8 mouse cellular contexts compared by ENCODE assay signal in the genomic region with DNA sequence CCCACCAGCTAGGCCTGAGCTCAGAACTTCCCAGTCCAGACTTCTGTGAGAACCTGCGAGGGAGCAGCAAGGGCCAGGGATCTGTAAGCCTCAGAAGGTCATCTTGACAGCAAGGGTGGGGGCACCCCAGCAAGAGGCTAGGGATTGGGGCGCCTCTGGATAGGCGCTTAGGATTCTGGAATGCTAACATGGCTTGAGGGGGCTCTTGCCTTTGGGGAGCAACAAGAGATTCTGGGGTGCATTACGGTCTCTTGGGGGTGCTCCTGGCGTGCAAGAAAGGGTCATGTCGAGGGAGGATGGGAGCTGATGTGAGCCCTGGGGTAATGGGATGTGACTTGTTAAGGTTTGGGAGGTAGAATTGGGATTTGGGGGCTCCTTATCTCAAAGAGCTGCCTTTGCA. TPM values are rescaled to one million over a fixed set of nuclear protein-coding genes. Genes with fewer than 3 reads are reported as not detected.
DNase-seq lines count a peak whose midpoint lies in the region; ATAC-seq and TF ChIP-seq lines count a peak whose summit lies in the region.

No protein-coding gene starts in this region.

- TF ChIP-seq CTCF in cortical plate, adult 2 months (IDR thresholded peaks at IDR 0.05; ENCODE audit: extremely low read depth, insufficient read depth, low read length): no peak
- no peak for TF ChIP-seq CTCF in lung, adult 2 months (IDR thresholded peaks at IDR 0.05; ENCODE audit: insufficient read depth, low read length)

- no peak for DNase-seq in heart, adult 11 months
- DNase-seq in left cerebral cortex, adult 9 months (ENCODE audit: low spot score in 2 of 2): no peak
- DNase-seq in lung, adult 2 months: no peak

- peak overlapping the region; percentile 69 for H3K4me3 ChIP-seq in heart, embryonic 12.5 days
- H3K4me3 ChIP-seq in cortical plate, adult 2 months (ENCODE audit: insufficient read depth, low read length): peak overlapping the region; percentile 58
- peak overlapping the region; percentile 56 for H3K4me3 ChIP-seq in hindbrain, embryonic 12.5 days
- peak overlapping the region; percentile 66 for H3K4me3 ChIP-seq in midbrain, embryonic 12.5 days
- H3K4me3 ChIP-seq in lung, adult 2 months (replicated peaks; ENCODE audit: extremely low read depth, low read depth, low read length): no peak overlapping the region

- peaks cover 26% of the 10 kb centered on the region for H3K4me1 ChIP-seq in heart, embryonic 12.5 days (replicated peaks)
- peaks cover 5% of the 10 kb centered on the region; the same call in 1 of the 2 replicates for H3K4me1 ChIP-seq in cortical plate, adult 2 months (ENCODE audit: control insufficient read depth, insufficient read depth, low read length)
- H3K4me1 ChIP-seq in hindbrain, embryonic 12.5 days: peaks cover 17% of the 10 kb centered on the region
- peaks cover 34% of the 10 kb centered on the region for H3K4me1 ChIP-seq in midbrain, embryonic 12.5 days
- H3K4me1 ChIP-seq in lung, adult 2 months (ENCODE audit: control insufficient read depth, insufficient read depth, low read length): peaks cover 9% of the 10 kb centered on the region

- peak overlapping the region; percentile 94 for H3K4me2 ChIP-seq in heart, embryonic 12.5 days
- H3K4me2 ChIP-seq in hindbrain, embryonic 12.5 days (replicated peaks): peak overlapping the region; percentile 91
- peak overlapping the region; percentile 67 for H3K4me2 ChIP-seq in midbrain, embryonic 12.5 days (replicated peaks)

- TF ChIP-seq POLR2A in cortical plate, adult 2 months (IDR thresholded peaks at IDR 0.05; ENCODE audit: extremely low read depth, insufficient read depth, low read length): no peak
- no peak for TF ChIP-seq POLR2A in lung, adult 2 months (IDR thresholded peaks at IDR 0.05; ENCODE audit: borderline replicate concordance, extremely low read depth, low read depth, low read length)

- no peak overlapping the region for H3K27ac ChIP-seq in heart, embryonic 12.5 days (ENCODE audit: poor library complexity, severe bottlenecking)
- peak overlapping the region; percentile 47 for H3K27ac ChIP-seq in cortical plate, adult 2 months (ENCODE audit: insufficient read depth, low read length)
- H3K27ac ChIP-seq in hindbrain, embryonic 12.5 days: peak overlapping the region; percentile 78
- peak overlapping the region; percentile 58 for H3K27ac ChIP-seq in midbrain, embryonic 12.5 days (replicated peaks)

- H3K9me3 ChIP-seq in heart, embryonic 12.5 days (replicated peaks): peaks cover 6% of the 10 kb centered on the region; the same call in 1 of the 2 replicates
- no peaks in the 10 kb centered on the region for H3K9me3 ChIP-seq in hindbrain, embryonic 12.5 days (replicated peaks)
- peaks cover 5% of the 10 kb centered on the region for H3K9me3 ChIP-seq in midbrain, embryonic 12.5 days

- ATAC-seq in heart, embryonic 12.5 days (ENCODE audit: insufficient number of reproducible peaks, low FRiP score): no peak
- ATAC-seq in hindbrain, embryonic 12.5 days (ENCODE audit: low FRiP score): no peak
- no peak for ATAC-seq in midbrain, embryonic 12.5 days (ENCODE audit: low FRiP score, low read depth)
- no peak for ATAC-seq in erythroid progenitor cell, adult 5-6 weeks (replicated peaks; ENCODE audit: low FRiP score, poor library complexity, severe bottlenecking)

- no peaks in the 10 kb centered on the region for H3K36me3 ChIP-seq in heart, embryonic 12.5 days
- H3K36me3 ChIP-seq in hindbrain, embryonic 12.5 days: no peaks in the 10 kb centered on the region
- no peaks in the 10 kb centered on the region for H3K36me3 ChIP-seq in midbrain, embryonic 12.5 days

- peak overlapping the region; percentile 64; the same call in 1 of the 2 replicates for H3K9ac ChIP-seq in heart, embryonic 12.5 days
- H3K9ac ChIP-seq in hindbrain, embryonic 12.5 days: peak overlapping the region; percentile 73; the same call in 1 of the 2 replicates
- no peak overlapping the region; the same call in 1 of the 2 replicates for H3K9ac ChIP-seq in midbrain, embryonic 12.5 days (replicated peaks)

- 36% methylated on average over 6 of the region's 6 CpGs for WGBS in heart, embryonic 12.5 days
- WGBS in hindbrain, embryonic 12.5 days: 13% methylated on average over 6 of the region's 6 CpGs
- 20% methylated on average over 6 of the region's 6 CpGs for WGBS in midbrain, embryonic 12.5 days
- 48% methylated on average over 6 of the region's 6 CpGs for WGBS in lung, adult 2 months

- H3K27me3 ChIP-seq in heart, embryonic 12.5 days (replicated peaks): peaks cover 41% of the 10 kb centered on the region
- peaks cover 40% of the 10 kb centered on the region for H3K27me3 ChIP-seq in hindbrain, embryonic 12.5 days
- peaks cover 44% of the 10 kb centered on the region for H3K27me3 ChIP-seq in midbrain, embryonic 12.5 days

RNA-seq across cellular contexts. Expression of a gene that starts 0.3 kb away (rescaled TPM):
- 21.2 and 22.6 TPM in 2 replicates for polyA plus RNA-seq in heart, embryonic 12.5 days (2016; fragmentation: Nextera tagmentation; extraction: Ambion mirVana)
- polyA plus RNA-seq in cortical plate, adult 2 months (2012; rRNA removed): 146 and 167 TPM in 2 replicates
- polyA plus RNA-seq in hindbrain, embryonic 12.5 days (2016; fragmentation: Nextera tagmentation; extraction: Ambion mirVana): 51.3 and 54.8 TPM in 2 replicates
- 38.4 and 44.4 TPM in 2 replicates for polyA plus RNA-seq in midbrain, embryonic 12.5 days (2016; fragmentation: Nextera tagmentation; extraction: Ambion mirVana)
- 1.1 and 1.7 TPM in 2 replicates for total RNA-seq in erythroid progenitor cell, adult 5-6 weeks (2015; ENCODE audit: low replicate concordance)
- total RNA-seq in erythroid progenitor cell, adult 5-6 weeks (2017; ENCODE audit: low replicate concordance): not detected in 2 replicates
- polyA plus RNA-seq in lung, adult 2 months (2012; rRNA removed): 73.5 and 101 TPM in 2 replicates

RNA-seq across cellular contexts. Expression of a gene that starts 2.5 kb away (rescaled TPM):
- not detected in 2 replicates for polyA plus RNA-seq in heart, embryonic 12.5 days (2016; fragmentation: Nextera tagmentation; extraction: Ambion mirVana)
- 0.04 and 0.08 TPM in 2 replicates for polyA plus RNA-seq in cortical plate, adult 2 months (2012; rRNA removed)
- not detected in 2 replicates for polyA plus RNA-seq in hindbrain, embryonic 12.5 days (2016; fragmentation: Nextera tagmentation; extraction: Ambion mirVana)
- not detected in 2 replicates for polyA plus RNA-seq in midbrain, embryonic 12.5 days (2016; fragmentation: Nextera tagmentation; extraction: Ambion mirVana)
- not detected in 2 replicates for total RNA-seq in erythroid progenitor cell, adult 5-6 weeks (2015; ENCODE audit: low replicate concordance)
- not detected in 2 replicates for total RNA-seq in erythroid progenitor cell, adult 5-6 weeks (2017; ENCODE audit: low replicate concordance)
- 0.09 TPM in 1 of 2 replicates, not detected in the other for polyA plus RNA-seq in lung, adult 2 months (2012; rRNA removed)

RNA-seq across cellular contexts. Expression of a gene that starts 10.3 kb away (rescaled TPM):
- 0.28 and 0.58 TPM in 2 replicates for polyA plus RNA-seq in heart, embryonic 12.5 days (2016; fragmentation: Nextera tagmentation; extraction: Ambion mirVana)
- 0.19 and 0.30 TPM in 2 replicates for polyA plus RNA-seq in cortical plate, adult 2 months (2012; rRNA removed)
- 0.18 and 0.56 TPM in 2 replicates for polyA plus RNA-seq in hindbrain, embryonic 12.5 days (2016; fragmentation: Nextera tagmentation; extraction: Ambion mirVana)
- polyA plus RNA-seq in midbrain, embryonic 12.5 days (2016; fragmentation: Nextera tagmentation; extraction: Ambion mirVana): 0.14 TPM in 2 replicates
- not detected in 2 replicates for total RNA-seq in erythroid progenitor cell, adult 5-6 weeks (2015; ENCODE audit: low replicate concordance)
- not detected in 2 replicates for total RNA-seq in erythroid progenitor cell, adult 5-6 weeks (2017; ENCODE audit: low replicate concordance)
- polyA plus RNA-seq in lung, adult 2 months (2012; rRNA removed): 18.5 and 25.2 TPM in 2 replicates

RNA-seq across cellular contexts. Expression of a gene that starts 23.0 kb away (rescaled TPM):
- polyA plus RNA-seq in heart, embryonic 12.5 days (2016; fragmentation: Nextera tagmentation; extraction: Ambion mirVana): 178 and 179 TPM in 2 replicates
- 34.3 and 35.4 TPM in 2 replicates for polyA plus RNA-seq in cortical plate, adult 2 months (2012; rRNA removed)
- polyA plus RNA-seq in hindbrain, embryonic 12.5 days (2016; fragmentation: Nextera tagmentation; extraction: Ambion mirVana): 197 and 202 TPM in 2 replicates
- 215 and 216 TPM in 2 replicates for polyA plus RNA-seq in midbrain, embryonic 12.5 days (2016; fragmentation: Nextera tagmentation; extraction: Ambion mirVana)
- total RNA-seq in erythroid progenitor cell, adult 5-6 weeks (2015; ENCODE audit: low replicate concordance): 31.4 and 36.9 TPM in 2 replicates
- total RNA-seq in erythroid progenitor cell, adult 5-6 weeks (2017; ENCODE audit: low replicate concordance): 14.8 and 31.8 TPM in 2 replicates
- polyA plus RNA-seq in lung, adult 2 months (2012; rRNA removed): 140 TPM in 2 replicates

RNA-seq across cellular contexts. Expression of a gene that starts 26.2 kb away (rescaled TPM):
- polyA plus RNA-seq in heart, embryonic 12.5 days (2016; fragmentation: Nextera tagmentation; extraction: Ambion mirVana): 51.8 and 53.4 TPM in 2 replicates
- 95.4 and 100 TPM in 2 replicates for polyA plus RNA-seq in cortical plate, adult 2 months (2012; rRNA removed)
- 51.7 and 58.4 TPM in 2 replicates for polyA plus RNA-seq in hindbrain, embryonic 12.5 days (2016; fragmentation: Nextera tagmentation; extraction: Ambion mirVana)
- polyA plus RNA-seq in midbrain, embryonic 12.5 days (2016; fragmentation: Nextera tagmentation; extraction: Ambion mirVana): 54.0 and 57.0 TPM in 2 replicates
- 7.6 and 9.6 TPM in 2 replicates for total RNA-seq in erythroid progenitor cell, adult 5-6 weeks (2015; ENCODE audit: low replicate concordance)
- total RNA-seq in erythroid progenitor cell, adult 5-6 weeks (2017; ENCODE audit: low replicate concordance): 2.1 and 4.5 TPM in 2 replicates
- polyA plus RNA-seq in lung, adult 2 months (2012; rRNA removed): 131 and 132 TPM in 2 replicates

Comparison
In these comparisons a context has a peak if more than half of its experiments do, and no peak if none do; other contexts are left out.
1. RNA of a gene that starts 10.3 kb away (polyA plus RNA-seq): 18.5 to 25.2 TPM in lung, adult 2 months; 0.18 to 0.56 TPM in hindbrain, embryonic 12.5 days, 0.28 to 0.58 TPM in heart, embryonic 12.5 days, 0.19 to 0.30 TPM in cortical plate, adult 2 months and 0.14 TPM in midbrain, embryonic 12.5 days; every median in the first group is over 10 times any median in the second.
2. Peak in every context shown above with its lines, with median percentiles within 50 percentile points of each other: H3K4me2 ChIP-seq.